Mouse (Mus musculus) c-Kit-negative CD71-positive TER-119-positive erythroid progenitor cells, embryonic 14.5 days (primary cell): ENCODE measurements around the gene H2afz.
"Not testable (repeated sequence)": the region's sequence is repeated elsewhere in the genome, so short reads cannot be mapped to it uniquely, and the experiment has no call there.

ENCODE experiments used
- DNase-seq: peaks from one replicate; pipeline ENCODE4 v3.0.0-alpha.2; 2013; ENCODE audit warnings: low read depth, low spot score

Gene H2afz

GRCm38 (mm10) chr3:137863330-137864123 is 760 bp upstream of the H2afz start:
- DNase-seq = no peak

GRCm38 (mm10) chr3:137864988-137865982 is 998 bp downstream of the H2afz start:
- peak; percentile 83 for DNase-seq

- no peak for DNase-seq
Measured at GRCm38 (mm10) chr3:137867133-137867436, 2.8 kb downstream of the H2afz start.

- DNase-seq = no peak
Measured at GRCm38 (mm10) chr3:137867437-137868093, 3.3 kb downstream of the H2afz start, which contains the start of gene Dnajb14. Gene Dnajb14, plus strand, starts transcription at chr3:137867675.

DNA sequence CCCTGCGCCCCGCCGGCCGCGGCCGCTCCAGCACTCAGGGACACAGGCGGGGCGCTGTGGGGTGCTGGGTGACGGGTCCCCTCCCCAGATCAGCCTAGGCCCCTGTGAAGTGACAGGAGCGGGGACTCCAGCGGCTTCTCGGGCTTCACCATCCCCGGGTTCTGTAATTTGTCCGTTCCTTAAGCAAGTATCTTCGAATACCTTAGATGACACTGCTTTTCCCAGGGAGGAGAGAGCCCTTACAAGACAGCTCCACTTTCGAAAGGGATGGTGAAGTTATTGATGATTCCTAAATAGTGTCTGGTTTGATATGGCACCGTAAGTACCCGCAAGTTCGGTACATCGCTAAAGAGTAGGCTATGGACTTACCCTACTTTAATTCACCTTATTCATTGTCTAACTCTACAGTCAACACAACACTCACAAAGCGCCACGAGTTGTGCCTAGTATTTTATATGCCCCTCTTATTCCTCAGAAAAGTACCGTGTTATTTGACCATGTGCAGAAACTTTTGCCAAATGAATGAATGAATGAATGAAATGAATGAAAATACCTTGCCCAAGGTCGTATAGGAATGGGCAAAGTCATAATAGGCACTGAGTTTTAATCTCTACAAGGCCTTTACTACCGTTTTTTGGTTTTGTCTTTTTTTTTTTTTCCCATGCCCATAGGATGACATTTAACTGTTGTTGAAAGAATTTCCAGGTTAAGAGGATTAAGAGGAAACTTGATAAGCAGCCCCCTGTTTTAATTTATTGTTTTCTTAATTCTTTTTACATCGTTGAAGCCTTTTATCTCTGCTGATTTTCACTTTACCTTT is 4.0 kb downstream of the H2afz start:
- DNase-seq = no peak

DNA sequence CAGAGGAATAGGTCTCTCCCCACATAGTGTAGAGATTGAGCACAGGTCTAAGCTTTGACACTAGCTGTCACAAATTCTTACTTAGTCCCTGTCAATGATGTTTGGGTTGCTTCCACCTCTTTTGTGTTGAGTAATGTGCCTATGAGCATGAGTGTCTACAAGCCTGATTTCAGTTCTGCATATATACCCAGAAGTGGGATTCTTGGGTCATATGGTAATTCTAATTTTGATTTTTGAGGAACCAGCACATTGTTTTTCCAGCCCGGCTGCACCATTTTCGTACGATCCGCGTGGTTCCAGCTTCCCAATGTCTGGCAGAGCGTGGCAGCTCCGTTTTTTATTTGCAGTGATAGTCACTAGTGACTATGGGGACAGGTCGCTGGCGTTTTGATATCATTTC is 5.1 kb downstream of the H2afz start:
- no peak for DNase-seq

DNA sequence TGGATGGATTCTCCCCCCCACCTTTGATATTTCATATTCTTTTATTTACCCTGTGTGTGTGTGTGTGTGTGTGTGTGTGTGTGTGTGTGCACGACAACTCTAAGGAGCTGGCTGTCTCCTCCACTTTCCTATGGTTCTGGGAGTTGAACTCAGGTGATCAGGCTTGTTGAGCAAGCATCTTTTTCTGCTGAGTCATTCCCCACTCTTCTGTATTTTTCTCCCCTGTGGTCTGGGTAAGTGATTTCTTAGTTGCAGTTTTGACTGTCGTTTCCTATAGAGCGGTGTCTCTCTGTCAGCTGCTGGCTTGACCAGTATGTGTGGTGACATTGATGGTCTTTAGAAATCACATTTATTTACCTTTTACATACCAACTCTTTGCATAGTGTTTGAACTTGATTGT is 15.0 kb downstream of the H2afz start:
- DNase-seq = no peak

DNA sequence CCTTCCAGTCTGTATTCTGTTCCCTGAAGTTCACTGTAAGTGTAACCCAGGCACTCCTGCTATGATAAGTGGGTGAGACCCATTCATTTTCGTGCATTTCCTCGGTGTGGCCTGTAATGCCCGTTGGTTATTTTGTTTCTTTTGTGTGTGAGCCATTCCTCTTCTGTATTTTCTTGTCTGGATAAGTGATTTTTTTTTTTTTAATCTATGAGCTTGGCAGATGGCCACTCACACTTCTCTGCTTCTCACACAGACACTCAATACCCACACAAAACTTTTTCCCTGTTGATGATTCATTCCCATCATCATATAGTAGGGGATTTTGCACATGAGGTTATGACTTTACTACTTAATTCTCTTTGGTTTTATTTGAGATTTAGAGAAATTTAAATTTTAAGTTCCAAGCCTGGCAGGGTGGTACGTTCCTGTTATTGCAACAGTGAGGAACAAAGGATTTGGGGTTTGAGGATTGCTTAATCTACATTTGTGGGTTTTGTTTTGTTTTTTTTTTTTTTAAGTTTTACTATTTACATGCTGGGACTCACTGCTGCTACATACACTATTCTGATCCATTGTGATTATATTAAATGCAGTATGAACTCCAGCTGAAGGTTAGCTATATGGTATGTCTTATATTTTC is 15.9 kb downstream of the H2afz start:
- no peak for DNase-seq

- DNase-seq = no peak
Measured at GRCm38 (mm10) chr3:137881093-137881492, 16.8 kb downstream of the H2afz start.

GRCm38 (mm10) chr3:137887961-137888360 is 23.7 kb downstream of the H2afz start:
- DNase-seq = no peak

GRCm38 (mm10) chr3:137891089-137891488 is 26.8 kb downstream of the H2afz start:
- DNase-seq = no peak

DNA sequence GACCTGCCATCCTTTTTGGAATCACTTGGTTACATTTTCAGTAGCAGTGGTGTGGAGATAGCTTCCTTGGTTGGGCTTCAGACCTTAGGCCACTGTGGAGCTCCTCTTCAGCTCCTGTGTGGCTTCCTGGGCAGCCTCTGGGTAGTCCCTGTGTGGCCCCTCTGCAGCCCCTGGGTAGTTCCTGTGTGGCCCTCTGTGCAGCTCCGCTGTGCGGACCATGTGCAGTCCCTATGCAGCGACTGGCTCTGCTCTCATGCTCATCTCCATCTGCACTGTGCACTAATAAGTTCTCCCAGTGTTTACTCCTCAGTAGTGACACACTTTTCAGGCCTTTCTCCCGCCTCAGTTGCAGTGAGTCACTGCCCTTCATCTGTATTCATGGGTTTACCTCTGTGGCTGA is 27.8 kb downstream of the H2afz start:
- no peak for DNase-seq

DNA sequence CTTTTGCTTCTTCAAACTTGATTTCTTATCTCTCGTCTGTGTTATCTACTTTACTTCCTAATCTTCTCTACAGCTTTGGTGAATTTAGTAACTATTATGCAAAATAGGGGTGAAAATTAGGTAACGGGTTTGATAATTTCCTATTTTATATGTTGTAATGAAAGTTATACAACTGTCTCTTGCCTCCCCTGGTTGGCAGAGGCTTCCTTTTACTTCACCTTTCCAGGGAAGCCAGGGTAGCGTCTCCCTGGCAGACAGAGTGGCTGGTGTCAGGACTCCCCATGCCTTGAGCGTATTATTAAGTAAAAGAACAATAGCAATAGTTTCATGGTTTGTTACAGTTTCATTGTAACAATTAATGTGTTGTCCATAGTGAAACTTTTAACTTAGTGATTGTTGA is 29.5 kb downstream of the H2afz start:
- DNase-seq = no peak

GRCm38 (mm10) chr3:137895196-137895595 is 30.9 kb downstream of the H2afz start:
- peak; percentile 21 for DNase-seq

DNA sequence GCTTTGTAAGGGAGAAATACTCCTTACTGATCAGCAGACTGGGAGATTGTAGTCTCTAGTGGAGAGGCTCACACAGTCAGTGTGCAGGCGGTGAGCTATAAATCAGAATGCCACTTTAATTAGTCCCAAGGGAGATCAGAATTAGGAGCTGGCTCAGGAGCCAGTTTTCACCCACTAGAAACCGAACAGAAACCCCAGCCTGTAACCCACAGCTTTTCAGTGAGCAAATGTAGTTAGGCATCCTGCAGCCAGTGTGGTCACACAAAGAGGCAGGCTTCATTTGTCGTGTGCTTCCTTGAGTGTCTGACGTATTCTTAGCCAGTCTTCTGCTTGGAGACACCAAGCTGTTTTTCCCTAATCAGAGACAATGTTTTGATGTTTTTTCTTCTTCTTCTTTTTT is 32.1 kb downstream of the H2afz start:
- no peak for DNase-seq

GRCm38 (mm10) chr3:137896867-137897266 is 32.6 kb downstream of the H2afz start:
- no peak for DNase-seq

GRCm38 (mm10) chr3:137897685-137898084 is 33.4 kb downstream of the H2afz start:
- DNase-seq = no peak

GRCm38 (mm10) chr3:137900149-137900548 is 35.9 kb downstream of the H2afz start:
- no peak for DNase-seq

GRCm38 (mm10) chr3:137913093-137913492 is 48.8 kb downstream of the H2afz start:
- no peak for DNase-seq

DNA sequence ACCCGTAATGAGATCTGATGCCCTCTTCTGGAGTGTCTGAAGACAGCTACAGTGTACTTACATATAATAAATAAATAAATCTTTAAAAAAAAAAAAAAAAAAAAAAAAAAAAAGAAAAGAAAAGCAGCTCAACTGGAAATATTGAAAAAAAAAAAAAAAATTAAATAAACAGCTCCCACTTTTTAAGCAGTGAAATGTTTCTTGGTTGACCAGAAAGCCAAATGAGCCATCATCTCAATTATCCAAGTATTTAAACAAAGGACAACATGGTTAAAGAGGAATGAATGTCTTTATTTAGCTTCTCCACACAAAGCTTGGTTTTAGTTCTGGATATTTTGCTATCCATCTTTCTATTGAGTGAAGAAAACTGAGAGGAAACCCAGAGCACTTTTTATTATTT is 50.3 kb downstream of the H2afz start:
- not testable (repeated sequence) for DNase-seq
